Mouse (Mus musculus): ENCODE results near the gene Tecpr2. TPM values are rescaled to one million over a fixed set of nuclear protein-coding genes. Genes with fewer than 3 reads are reported as not detected.

Gene Tecpr2
- polyA plus RNA-seq, 1 experiment from 2014 or later = 4.2 TPM

GRCm38 (mm10) chr12:110966079-110966478 is 77.0 kb downstream of the Tecpr2 start:
- Histone ChIP-seq H3K4me1 (ENCODE audit: control insufficient read depth, insufficient read depth, low read length) (no peaks in the 10 kb centered on the region), H3K27me3 (ENCODE audit: control insufficient read depth, insufficient read depth, low read length) (no peaks in the 10 kb centered on the region), H3K27ac (ENCODE audit: low read length) (no peak overlapping the region), H3K36me3 (ENCODE audit: control insufficient read depth, insufficient read depth, low read length) (no peaks in the 10 kb centered on the region), H3K4me2 (ENCODE audit: low read depth, low read length) (no peak overlapping the region), H3K4me3 (replicated peaks; ENCODE audit: low read length) (no peak overlapping the region), H3K9ac (ENCODE audit: low read length) (no peak overlapping the region), H3K9me3 (replicated peaks; ENCODE audit: control insufficient read depth, low read length) (no peaks in the 10 kb centered on the region)
- WGBS = 71% methylated on average over 4 of the region's 4 CpGs
- ATAC-seq (ENCODE audit: insufficient read depth, low FRiP score) = no peak

GRCm38 (mm10) chr12:110967146-110967545 is 78.1 kb downstream of the Tecpr2 start:
- ATAC-seq (ENCODE audit: insufficient read depth, low FRiP score) = no peak

GRCm38 (mm10) chr12:110970408-110970807 is 81.3 kb downstream of the Tecpr2 start:
- Histone ChIP-seq H3K4me3 (replicated peaks; ENCODE audit: low read length) (no peak overlapping the region), H3K9ac (ENCODE audit: low read length) (no peak overlapping the region), H3K4me2 (ENCODE audit: low read depth, low read length) (no peak overlapping the region), H3K9me3 (replicated peaks; ENCODE audit: control insufficient read depth, low read length) (no peaks in the 10 kb centered on the region), H3K4me1 (ENCODE audit: control insufficient read depth, insufficient read depth, low read length) (no peaks in the 10 kb centered on the region; the same call in 1 of the 2 replicates), H3K36me3 (ENCODE audit: control insufficient read depth, insufficient read depth, low read length) (no peaks in the 10 kb centered on the region), H3K27ac (ENCODE audit: low read length) (no peak overlapping the region), H3K27me3 (ENCODE audit: control insufficient read depth, insufficient read depth, low read length) (no peaks in the 10 kb centered on the region)
- no peak for ATAC-seq (ENCODE audit: insufficient read depth, low FRiP score)
- 95% methylated on average over 5 of the region's 5 CpGs for WGBS

More at GRCm38 (mm10) chr12:110967146-110967545, 78.1 kb downstream of the Tecpr2 start:
- WGBS = 85% methylated on average over 2 of the region's 2 CpGs
- Histone ChIP-seq H3K4me1 (ENCODE audit: control insufficient read depth, insufficient read depth, low read length) (no peaks in the 10 kb centered on the region), H3K27ac (ENCODE audit: low read length) (no peak overlapping the region), H3K27me3 (ENCODE audit: control insufficient read depth, insufficient read depth, low read length) (no peaks in the 10 kb centered on the region), H3K4me3 (replicated peaks; ENCODE audit: low read length) (no peak overlapping the region), H3K36me3 (ENCODE audit: control insufficient read depth, insufficient read depth, low read length) (no peaks in the 10 kb centered on the region), H3K4me2 (ENCODE audit: low read depth, low read length) (no peak overlapping the region), H3K9me3 (replicated peaks; ENCODE audit: control insufficient read depth, low read length) (no peaks in the 10 kb centered on the region), H3K9ac (ENCODE audit: low read length) (no peak overlapping the region)

GRCm38 (mm10) chr12:110971972-110972371 is 82.9 kb downstream of the Tecpr2 start:
- H3K9ac ChIP-seq (ENCODE audit: low read length) = no peak overlapping the region
- no peaks in the 10 kb centered on the region; the same call in 1 of the 2 replicates for H3K36me3 ChIP-seq (ENCODE audit: control insufficient read depth, insufficient read depth, low read length)
- no peaks in the 10 kb centered on the region for H3K9me3 ChIP-seq (replicated peaks; ENCODE audit: control insufficient read depth, low read length)
- H3K27ac ChIP-seq (ENCODE audit: low read length) = no peak overlapping the region
- no peak overlapping the region for H3K4me3 ChIP-seq (replicated peaks; ENCODE audit: low read length)
- no peaks in the 10 kb centered on the region for H3K27me3 ChIP-seq (ENCODE audit: control insufficient read depth, insufficient read depth, low read length)
- H3K4me2 ChIP-seq (ENCODE audit: low read depth, low read length) = no peak overlapping the region
- H3K4me1 ChIP-seq (ENCODE audit: control insufficient read depth, insufficient read depth, low read length) = peaks cover 3% of the 10 kb centered on the region; the same call in 1 of the 2 replicates
- ATAC-seq (ENCODE audit: insufficient read depth, low FRiP score) = no peak
- 88% methylated on average over 5 of the region's 5 CpGs for WGBS

DNA sequence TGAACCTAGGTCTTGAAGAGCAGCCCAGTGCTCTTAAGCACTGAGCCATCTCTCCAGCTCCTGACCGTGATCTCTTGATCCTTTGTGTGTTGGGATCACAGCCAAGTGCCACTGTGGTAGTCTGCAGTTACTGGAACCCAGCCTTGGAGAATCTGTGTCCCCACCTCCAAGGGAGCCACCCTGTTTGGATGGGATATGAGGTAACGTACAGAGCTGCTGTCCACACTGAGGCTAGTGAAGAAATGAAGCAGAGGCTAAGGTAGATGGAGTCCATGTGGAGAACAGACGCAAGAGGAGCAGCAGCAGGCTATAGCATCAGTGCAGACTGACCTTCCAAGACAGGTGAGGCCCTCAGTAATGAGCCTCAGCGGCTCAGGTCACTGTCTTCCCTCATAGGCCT is 84.8 kb downstream of the Tecpr2 start:
- no peak overlapping the region for H3K4me3 ChIP-seq (replicated peaks; ENCODE audit: low read length)
- no peaks in the 10 kb centered on the region for H3K27me3 ChIP-seq (ENCODE audit: control insufficient read depth, insufficient read depth, low read length)
- 88% methylated on average over 4 of the region's 4 CpGs for WGBS
- no peak overlapping the region for H3K27ac ChIP-seq (ENCODE audit: low read length)
- peaks cover 11% of the 10 kb centered on the region for H3K4me1 ChIP-seq (ENCODE audit: control insufficient read depth, insufficient read depth, low read length)
- no peak for ATAC-seq (ENCODE audit: insufficient read depth, low FRiP score)
- no peaks in the 10 kb centered on the region for H3K9me3 ChIP-seq (replicated peaks; ENCODE audit: control insufficient read depth, low read length)
- no peaks in the 10 kb centered on the region; the same call in 1 of the 2 replicates for H3K36me3 ChIP-seq (ENCODE audit: control insufficient read depth, insufficient read depth, low read length)
- H3K9ac ChIP-seq (ENCODE audit: low read length) = no peak overlapping the region
- H3K4me2 ChIP-seq (ENCODE audit: low read depth, low read length) = no peak overlapping the region

- Histone ChIP-seq H3K9ac (ENCODE audit: low read length) (no peak overlapping the region), H3K4me2 (ENCODE audit: low read depth, low read length) (no peak overlapping the region), H3K4me3 (replicated peaks; ENCODE audit: low read length) (no peak overlapping the region), H3K4me1 (ENCODE audit: control insufficient read depth, insufficient read depth, low read length) (peaks cover 13% of the 10 kb centered on the region), H3K27me3 (ENCODE audit: control insufficient read depth, insufficient read depth, low read length) (no peaks in the 10 kb centered on the region), H3K27ac (ENCODE audit: low read length) (no peak overlapping the region), H3K36me3 (ENCODE audit: control insufficient read depth, insufficient read depth, low read length) (no peaks in the 10 kb centered on the region; the same call in 1 of the 2 replicates), H3K9me3 (replicated peaks; ENCODE audit: control insufficient read depth, low read length) (no peaks in the 10 kb centered on the region)
- 88% methylated on average over 7 of the region's 7 CpGs for WGBS
- no peak for ATAC-seq (ENCODE audit: insufficient read depth, low FRiP score)
Measured at GRCm38 (mm10) chr12:110974295-110974694, 85.2 kb downstream of the Tecpr2 start.

GRCm38 (mm10) chr12:110974726-110975125 is 85.7 kb downstream of the Tecpr2 start:
- H3K4me2 ChIP-seq (ENCODE audit: low read depth, low read length) = no peak overlapping the region
- no peak overlapping the region for H3K27ac ChIP-seq (ENCODE audit: low read length)
- WGBS = 81% methylated on average over 6 of the region's 6 CpGs
- no peak for ATAC-seq (ENCODE audit: insufficient read depth, low FRiP score)
- peaks cover 17% of the 10 kb centered on the region for H3K4me1 ChIP-seq (ENCODE audit: control insufficient read depth, insufficient read depth, low read length)
- no peak overlapping the region for H3K9ac ChIP-seq (ENCODE audit: low read length)
- H3K4me3 ChIP-seq (replicated peaks; ENCODE audit: low read length) = no peak overlapping the region
- no peaks in the 10 kb centered on the region; the same call in 1 of the 2 replicates for H3K36me3 ChIP-seq (ENCODE audit: control insufficient read depth, insufficient read depth, low read length)
- no peaks in the 10 kb centered on the region for H3K27me3 ChIP-seq (ENCODE audit: control insufficient read depth, insufficient read depth, low read length)
- H3K9me3 ChIP-seq (replicated peaks; ENCODE audit: control insufficient read depth, low read length) = no peaks in the 10 kb centered on the region

DNA sequence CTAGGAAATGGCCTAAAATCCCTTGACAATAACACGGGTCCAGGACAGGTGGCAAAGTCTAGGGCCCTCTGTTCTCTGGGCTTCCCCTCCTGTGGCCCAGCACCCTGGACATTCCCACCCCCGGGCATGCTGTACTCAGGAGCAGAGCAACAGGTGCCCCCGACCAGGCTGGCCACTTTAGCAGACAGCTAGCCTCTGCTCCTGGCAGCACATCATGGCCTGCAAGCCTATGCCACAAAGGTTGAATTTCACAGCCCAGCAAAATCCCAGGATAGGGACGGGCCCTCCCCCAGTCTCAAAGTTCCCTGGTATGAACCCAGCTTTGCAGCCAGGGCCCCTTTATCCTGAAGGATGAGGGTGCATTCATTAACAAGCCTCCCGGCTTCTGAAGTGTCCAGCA is 86.3 kb downstream of the Tecpr2 start:
- ATAC-seq (ENCODE audit: insufficient read depth, low FRiP score) = no peak
- Histone ChIP-seq H3K9ac (ENCODE audit: low read length) (no peak overlapping the region), H3K36me3 (ENCODE audit: control insufficient read depth, insufficient read depth, low read length) (no peaks in the 10 kb centered on the region; the same call in 1 of the 2 replicates), H3K27me3 (ENCODE audit: control insufficient read depth, insufficient read depth, low read length) (no peaks in the 10 kb centered on the region), H3K4me1 (ENCODE audit: control insufficient read depth, insufficient read depth, low read length) (peaks cover 19% of the 10 kb centered on the region), H3K4me2 (ENCODE audit: low read depth, low read length) (no peak overlapping the region), H3K27ac (ENCODE audit: low read length) (no peak overlapping the region), H3K4me3 (replicated peaks; ENCODE audit: low read length) (no peak overlapping the region), H3K9me3 (replicated peaks; ENCODE audit: control insufficient read depth, low read length) (no peaks in the 10 kb centered on the region)
- WGBS = 86% methylated on average over 5 of the region's 5 CpGs

DNA sequence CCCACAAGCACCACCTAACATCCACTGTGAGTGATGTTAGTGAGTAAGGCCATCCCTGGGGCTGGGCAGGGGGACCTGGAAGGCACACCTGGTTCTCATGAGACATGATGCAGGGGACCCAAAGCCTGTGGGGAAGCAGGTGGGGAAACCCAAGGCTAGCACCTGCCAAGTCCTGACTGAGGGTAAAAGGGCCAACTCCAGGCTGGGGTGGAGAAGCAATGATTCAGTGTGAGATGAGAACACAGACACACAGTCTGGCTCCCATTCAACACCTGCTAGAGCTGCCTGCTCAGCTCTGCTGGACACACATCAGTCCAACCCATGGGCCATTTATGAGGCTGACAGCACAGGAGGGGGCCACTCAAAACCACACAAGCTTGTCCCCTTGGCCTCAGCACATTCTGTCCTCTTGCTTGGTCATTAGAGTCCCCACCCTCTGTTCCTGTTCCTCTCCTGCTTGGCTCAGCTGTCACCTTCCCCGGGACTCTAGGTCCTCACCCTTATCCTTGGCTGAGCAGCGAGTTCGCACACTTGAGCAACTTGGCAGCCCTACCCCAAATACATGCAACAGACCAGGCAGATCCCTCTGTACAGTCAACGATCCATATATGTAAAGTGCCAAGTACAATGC is 86.9 kb downstream of the Tecpr2 start:
- Histone ChIP-seq H3K36me3 (ENCODE audit: control insufficient read depth, insufficient read depth, low read length) (no peaks in the 10 kb centered on the region; the same call in 1 of the 2 replicates), H3K27me3 (ENCODE audit: control insufficient read depth, insufficient read depth, low read length) (no peaks in the 10 kb centered on the region), H3K4me1 (ENCODE audit: control insufficient read depth, insufficient read depth, low read length) (peaks cover 19% of the 10 kb centered on the region), H3K4me2 (ENCODE audit: low read depth, low read length) (no peak overlapping the region), H3K9me3 (replicated peaks; ENCODE audit: control insufficient read depth, low read length) (no peaks in the 10 kb centered on the region), H3K4me3 (replicated peaks; ENCODE audit: low read length) (no peak overlapping the region), H3K9ac (ENCODE audit: low read length) (no peak overlapping the region), H3K27ac (ENCODE audit: low read length) (no peak overlapping the region)
- ATAC-seq (ENCODE audit: insufficient read depth, low FRiP score) = no peak
- 91% methylated on average over 4 of the region's 4 CpGs for WGBS
